Mouse (Mus musculus): ENCODE data around the gene Tcirg1. TPM values are rescaled to one million over a fixed set of nuclear protein-coding genes. Genes with fewer than 3 reads are reported as not detected.
A peak's percentile ranks its signal among the peaks of the same experiment; 100 is the strongest.

Tcirg1 gene
- polyA plus RNA-seq, 1 experiment from 2014 or later, result 34.7 TPM

DNA sequence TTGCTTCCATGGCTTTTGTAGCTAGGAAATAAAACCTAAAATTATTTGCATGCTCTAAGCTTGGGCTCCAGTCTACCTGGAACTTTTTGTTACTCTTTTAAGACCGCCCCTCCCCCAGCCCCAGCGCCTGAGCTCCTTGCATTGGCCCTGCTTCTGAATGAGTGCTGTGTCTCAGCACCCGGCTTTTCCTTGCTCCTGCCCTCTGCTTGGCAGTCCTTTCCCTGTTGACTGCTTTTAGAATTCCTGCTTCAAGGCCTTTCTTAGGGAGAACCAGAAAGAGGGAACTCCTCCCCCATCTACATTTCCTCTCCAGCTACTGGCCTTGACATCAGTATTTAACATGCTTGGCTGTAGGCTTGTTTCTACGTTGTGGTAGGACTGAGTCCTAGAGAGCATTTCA is 51.3 kb downstream of the Tcirg1 start:
- H3K36me3 ChIP-seq, result no peaks in the 10 kb centered on the region
- no peak for ATAC-seq (ENCODE audit: insufficient read depth, low FRiP score, low read depth)
- 27% methylated on average over 4 of the region's 4 CpGs for WGBS
- no peaks in the 10 kb centered on the region for H3K9me3 ChIP-seq
- H3K27me3 ChIP-seq (replicated peaks), result no peaks in the 10 kb centered on the region
- no peak overlapping the region for H3K9ac ChIP-seq
- peak overlapping the region; percentile 23; the same call in 1 of the 2 replicates for H3K4me2 ChIP-seq
- H3K27ac ChIP-seq, result no peak overlapping the region
- peaks cover 20% of the 10 kb centered on the region for H3K4me1 ChIP-seq
- H3K4me3 ChIP-seq (replicated peaks), result no peak overlapping the region

DNA sequence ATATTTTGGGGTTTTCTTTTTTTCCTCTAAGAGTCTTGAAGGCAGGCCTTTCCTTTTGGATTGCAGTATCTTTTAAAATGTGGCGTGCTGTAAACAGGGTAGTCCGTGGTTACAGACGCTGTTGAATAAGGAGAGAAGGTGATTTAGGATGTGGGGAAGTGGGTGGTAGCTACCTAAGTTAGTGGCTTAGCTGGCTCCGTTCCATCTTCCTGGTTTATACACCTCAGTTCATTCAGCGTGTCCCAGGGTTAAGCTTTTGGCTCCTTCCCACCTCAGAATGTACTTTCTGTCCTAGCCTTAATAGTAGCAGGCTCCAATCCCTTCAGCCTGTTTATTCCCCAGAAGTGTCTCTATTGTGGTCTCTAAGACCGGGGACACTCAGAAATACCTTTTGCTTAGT is 51.8 kb downstream of the Tcirg1 start:
- no peak for ATAC-seq (ENCODE audit: insufficient read depth, low FRiP score, low read depth)
- Histone ChIP-seq H3K9me3 (no peaks in the 10 kb centered on the region), H3K9ac (no peak overlapping the region), H3K4me3 (replicated peaks) (no peak overlapping the region), H3K4me1 (peaks cover 22% of the 10 kb centered on the region), H3K4me2 (0 out of 2 replicates have a peak overlapping the region, but pooled peaks have one; percentile 15), H3K27ac (0 out of 2 replicates have a peak overlapping the region, but pooled peaks have one; percentile 11), H3K27me3 (replicated peaks) (no peaks in the 10 kb centered on the region), H3K36me3 (no peaks in the 10 kb centered on the region)
- 57% methylated on average over 6 of the region's 6 CpGs for WGBS

DNA sequence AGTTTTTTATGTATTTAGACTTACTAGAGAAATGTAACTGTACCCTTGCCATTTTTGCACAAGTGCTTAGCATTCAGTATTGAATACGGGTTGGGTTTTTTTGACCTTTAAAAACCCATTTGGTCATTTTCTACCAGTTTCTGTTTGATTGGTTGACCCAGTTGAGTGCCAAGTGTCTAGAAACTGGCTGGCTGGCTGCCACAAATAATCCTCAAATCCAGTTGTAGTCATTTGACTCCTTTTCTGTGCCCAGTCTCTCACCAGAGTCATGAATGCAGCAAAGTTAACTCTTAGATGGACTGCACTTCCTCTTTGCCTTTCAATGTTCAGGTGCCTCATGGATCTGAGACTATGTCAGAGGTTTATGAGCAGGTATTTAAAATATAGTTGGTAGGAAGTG is 53.0 kb downstream of the Tcirg1 start:
- peaks cover 26% of the 10 kb centered on the region for H3K4me1 ChIP-seq
- no peak overlapping the region for H3K27ac ChIP-seq
- WGBS, result 80% methylated on average over 1 of the region's 1 CpGs
- H3K4me3 ChIP-seq (replicated peaks), result no peak overlapping the region
- ATAC-seq (ENCODE audit: insufficient read depth, low FRiP score, low read depth), result no peak
- H3K9ac ChIP-seq, result no peak overlapping the region
- H3K27me3 ChIP-seq (replicated peaks), result no peaks in the 10 kb centered on the region
- no peaks in the 10 kb centered on the region for H3K9me3 ChIP-seq
- H3K36me3 ChIP-seq, result no peaks in the 10 kb centered on the region
- H3K4me2 ChIP-seq, result 0 out of 2 replicates have a peak overlapping the region, but pooled peaks have one; percentile 1

DNA sequence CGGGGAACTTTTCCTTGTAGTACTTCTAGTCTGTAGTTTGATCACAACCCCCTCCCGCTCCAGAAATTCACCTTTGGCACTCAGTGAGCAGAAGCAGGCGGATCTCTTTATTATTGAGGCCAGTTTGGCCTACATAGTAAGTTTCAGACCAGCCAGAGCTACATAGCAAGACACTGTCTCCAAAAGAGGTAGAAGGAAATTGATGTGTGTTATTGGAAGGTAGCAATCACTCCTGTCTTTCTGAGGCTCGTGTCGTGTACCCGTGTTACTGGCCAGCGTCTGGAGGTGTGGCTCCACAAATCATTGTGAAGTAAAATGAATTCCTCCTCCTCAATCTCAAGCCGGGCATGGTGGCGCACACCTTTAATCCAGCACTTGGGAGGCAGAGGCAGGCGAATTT is 53.8 kb downstream of the Tcirg1 start:
- WGBS, result 83% methylated on average over 10 of the region's 10 CpGs
- no peaks in the 10 kb centered on the region for H3K27me3 ChIP-seq (replicated peaks)
- H3K4me2 ChIP-seq, result peak overlapping the region; percentile 89
- H3K4me1 ChIP-seq, result peaks cover 27% of the 10 kb centered on the region
- ATAC-seq (ENCODE audit: insufficient read depth, low FRiP score, low read depth), result no peak
- H3K36me3 ChIP-seq, result no peaks in the 10 kb centered on the region
- H3K4me3 ChIP-seq (replicated peaks), result peak overlapping the region; percentile 90
- no peak overlapping the region for H3K27ac ChIP-seq
- H3K9me3 ChIP-seq, result no peaks in the 10 kb centered on the region
- H3K9ac ChIP-seq, result no peak overlapping the region

DNA sequence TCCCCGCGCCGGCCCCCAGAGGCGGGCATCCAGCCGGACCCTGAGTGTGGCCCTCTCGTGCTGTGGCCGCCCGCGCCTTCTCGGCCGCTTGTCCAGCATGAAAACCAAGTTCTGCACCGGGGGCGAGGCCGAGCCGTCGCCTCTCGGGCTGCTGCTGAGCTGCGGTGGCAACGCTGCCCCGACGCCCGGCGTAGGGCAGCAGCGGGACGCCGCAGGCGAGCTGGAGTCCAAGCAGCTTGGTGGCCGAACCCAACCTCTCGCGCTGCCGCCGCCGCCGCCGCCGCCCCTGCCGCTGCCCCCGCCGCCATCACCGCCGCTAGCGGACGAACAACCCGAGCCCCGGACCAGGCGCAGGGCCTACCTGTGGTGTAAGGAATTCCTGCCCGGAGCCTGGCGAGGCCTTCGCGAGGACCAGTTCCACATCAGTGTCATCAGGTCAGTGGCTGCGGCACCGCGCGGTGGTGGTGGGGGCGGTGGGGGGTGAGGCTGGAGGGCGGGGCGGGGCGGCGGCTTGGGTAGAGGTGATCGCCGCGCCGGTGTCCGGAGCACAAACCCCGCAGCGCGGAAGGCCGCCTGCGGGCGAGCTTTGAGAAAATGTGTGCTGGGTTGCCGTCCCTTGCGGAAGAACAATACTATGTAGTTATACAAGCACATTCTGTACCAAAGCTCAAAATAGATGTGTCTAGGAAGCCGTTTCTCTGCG is 54.8 kb downstream of the Tcirg1 start:
- ATAC-seq (ENCODE audit: insufficient read depth, low FRiP score, low read depth), result peak; percentile 6; the same call in 1 of the 2 replicates
- Histone ChIP-seq H3K4me1 (peaks cover 27% of the 10 kb centered on the region), H3K36me3 (no peaks in the 10 kb centered on the region), H3K9ac (peak overlapping the region; percentile 84), H3K4me3 (replicated peaks) (peak overlapping the region; percentile 90), H3K27me3 (replicated peaks) (no peaks in the 10 kb centered on the region), H3K9me3 (no peaks in the 10 kb centered on the region), H3K27ac (peak overlapping the region; percentile 99), H3K4me2 (peak overlapping the region; percentile 89)
- WGBS, result under 1% methylated on average over 64 of the region's 74 CpGs

DNA sequence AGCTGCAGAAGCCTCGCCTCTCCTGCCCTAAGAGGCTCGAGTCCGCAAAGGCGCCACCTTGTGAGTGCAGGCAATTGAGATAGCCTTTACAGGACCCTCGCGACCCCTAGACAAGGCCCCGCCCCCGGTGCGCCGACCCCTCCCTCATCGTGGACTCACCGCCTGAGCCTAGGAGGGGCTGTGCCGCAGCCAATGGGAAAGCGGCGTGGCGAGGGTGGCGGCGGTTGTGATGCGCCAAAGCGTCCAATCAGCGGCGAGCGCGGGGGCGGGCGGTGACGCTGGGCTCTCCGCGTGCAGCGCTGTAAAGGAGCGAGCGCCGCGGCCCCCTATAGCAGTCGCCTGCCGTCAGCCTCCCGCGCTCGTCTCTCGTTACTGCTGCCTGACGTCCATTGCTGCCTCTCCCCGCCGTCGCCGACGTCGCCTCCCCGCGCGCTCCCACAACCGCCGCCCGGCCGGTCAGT is 55.4 kb downstream of the Tcirg1 start, which contains the start of gene Chka:
Chka (plus strand) TSS at position 272 of the 461 bp plus-strand sequence.
- peak within 1 kb of the TSS; percentile 84 for H3K9ac ChIP-seq
- H3K9me3 ChIP-seq, result no peaks in the 10 kb centered on the region
- peak within 1 kb of the TSS; percentile 90 for H3K4me3 ChIP-seq (replicated peaks)
- ATAC-seq (ENCODE audit: insufficient read depth, low FRiP score, low read depth), result peak; percentile 97
- peak within 1 kb of the TSS; percentile 89 for H3K4me2 ChIP-seq
- peaks cover 27% of the 10 kb centered on the region for H3K4me1 ChIP-seq
- H3K27ac ChIP-seq, result peak within 1 kb of the TSS; percentile 99
- WGBS, result 0% methylated on average over 47 of the region's 54 CpGs
- H3K36me3 ChIP-seq, result no peaks in the 10 kb centered on the region
- no peaks in the 10 kb centered on the region for H3K27me3 ChIP-seq (replicated peaks)

DNA sequence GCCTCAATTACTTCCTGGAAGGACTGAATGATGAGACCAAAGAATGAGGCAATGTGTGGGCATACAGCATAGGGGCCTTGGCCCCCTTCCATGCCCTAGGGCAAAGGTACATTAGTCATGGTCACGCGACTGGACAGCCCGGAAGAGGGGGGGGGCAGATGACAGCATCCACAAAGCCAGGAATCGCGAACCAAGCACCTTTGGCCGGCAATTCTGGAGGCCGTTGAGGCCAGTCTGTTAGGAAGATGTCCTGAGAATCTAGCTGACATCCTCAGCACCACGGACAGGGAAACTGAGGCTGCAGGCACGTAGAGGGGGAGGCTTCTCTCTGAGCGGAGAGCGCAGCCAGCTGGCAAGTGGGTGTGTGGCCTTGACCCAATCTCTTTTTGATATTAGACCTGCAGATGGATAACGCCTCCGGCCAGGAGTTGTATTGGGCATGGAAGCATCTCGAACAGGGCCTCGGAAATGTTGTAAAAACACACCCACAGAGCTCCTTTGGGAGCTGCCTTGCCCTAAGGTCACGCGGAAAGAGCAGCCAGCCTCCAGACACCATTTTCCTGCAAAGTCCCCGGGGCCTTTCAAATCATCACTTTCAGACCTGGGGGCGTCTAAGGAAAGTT is 56.0 kb downstream of the Tcirg1 start:
- ATAC-seq (ENCODE audit: insufficient read depth, low FRiP score, low read depth), result no peak
- H3K27ac ChIP-seq, result peak overlapping the region; percentile 99
- peak overlapping the region; percentile 90 for H3K4me3 ChIP-seq (replicated peaks)
- H3K36me3 ChIP-seq, result no peaks in the 10 kb centered on the region
- no peaks in the 10 kb centered on the region for H3K27me3 ChIP-seq (replicated peaks)
- H3K9me3 ChIP-seq, result no peaks in the 10 kb centered on the region
- peak overlapping the region; percentile 89 for H3K4me2 ChIP-seq
- WGBS, result 5% methylated on average over 19 of the region's 19 CpGs
- peaks cover 27% of the 10 kb centered on the region for H3K4me1 ChIP-seq
- H3K9ac ChIP-seq, result peak overlapping the region; percentile 29; the same call in 1 of the 2 replicates

DNA sequence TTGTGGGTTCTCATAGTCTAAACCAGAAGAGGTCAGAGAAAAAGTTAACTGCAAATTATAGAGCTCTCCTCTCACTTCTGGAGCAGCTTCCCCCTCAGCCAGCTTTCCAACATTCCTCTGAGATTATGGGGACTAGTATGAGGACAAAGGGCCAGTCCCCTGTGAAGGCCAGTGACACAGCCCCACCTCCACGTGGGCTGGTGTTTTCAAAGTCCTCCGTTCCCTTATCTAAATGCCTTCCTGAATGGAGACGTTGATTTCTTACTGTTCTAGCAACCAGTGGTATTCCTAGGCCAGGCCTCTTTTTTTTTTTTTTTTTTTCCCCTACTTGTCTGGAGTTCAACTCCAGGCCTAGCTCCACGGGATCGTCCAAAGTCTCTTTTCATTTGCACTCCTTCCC is 56.9 kb downstream of the Tcirg1 start:
- Histone ChIP-seq H3K4me2 (no peak overlapping the region), H3K27me3 (replicated peaks) (no peaks in the 10 kb centered on the region), H3K9ac (no peak overlapping the region), H3K4me3 (replicated peaks) (no peak overlapping the region), H3K27ac (peak overlapping the region; percentile 99), H3K9me3 (no peaks in the 10 kb centered on the region), H3K4me1 (peaks cover 19% of the 10 kb centered on the region), H3K36me3 (no peaks in the 10 kb centered on the region)
- ATAC-seq (ENCODE audit: insufficient read depth, low FRiP score, low read depth), result no peak
- WGBS, result 33% methylated on average over 5 of the region's 5 CpGs

DNA sequence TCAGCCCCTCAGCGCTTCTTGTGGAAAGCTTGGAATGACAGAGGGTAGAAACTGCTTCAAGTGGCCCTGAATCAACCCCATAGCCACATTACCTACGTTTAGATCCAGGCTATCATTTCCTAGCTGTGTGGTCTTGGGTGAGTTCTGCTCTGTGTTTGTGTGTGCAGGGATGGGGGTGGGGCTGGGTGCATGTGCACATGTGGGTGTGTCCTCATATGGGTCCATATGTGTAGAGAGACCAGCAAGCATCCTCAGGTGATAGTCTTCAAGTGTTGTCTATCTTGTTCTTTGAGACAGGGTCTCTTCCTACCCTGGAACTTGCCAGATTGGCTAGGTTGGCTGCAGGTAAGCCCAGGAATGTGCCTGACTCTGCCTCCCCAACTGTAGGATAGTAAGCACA is 57.7 kb downstream of the Tcirg1 start:
- peak overlapping the region; percentile 21; the same call in 1 of the 2 replicates for H3K27ac ChIP-seq
- no peak overlapping the region for H3K4me3 ChIP-seq (replicated peaks)
- 73% methylated on average over 2 of the region's 2 CpGs for WGBS
- H3K4me2 ChIP-seq, result no peak overlapping the region
- H3K27me3 ChIP-seq (replicated peaks), result no peaks in the 10 kb centered on the region
- H3K9ac ChIP-seq, result no peak overlapping the region
- no peaks in the 10 kb centered on the region for H3K9me3 ChIP-seq
- no peak for ATAC-seq (ENCODE audit: insufficient read depth, low FRiP score, low read depth)
- H3K36me3 ChIP-seq, result no peaks in the 10 kb centered on the region
- peaks cover 16% of the 10 kb centered on the region for H3K4me1 ChIP-seq

DNA sequence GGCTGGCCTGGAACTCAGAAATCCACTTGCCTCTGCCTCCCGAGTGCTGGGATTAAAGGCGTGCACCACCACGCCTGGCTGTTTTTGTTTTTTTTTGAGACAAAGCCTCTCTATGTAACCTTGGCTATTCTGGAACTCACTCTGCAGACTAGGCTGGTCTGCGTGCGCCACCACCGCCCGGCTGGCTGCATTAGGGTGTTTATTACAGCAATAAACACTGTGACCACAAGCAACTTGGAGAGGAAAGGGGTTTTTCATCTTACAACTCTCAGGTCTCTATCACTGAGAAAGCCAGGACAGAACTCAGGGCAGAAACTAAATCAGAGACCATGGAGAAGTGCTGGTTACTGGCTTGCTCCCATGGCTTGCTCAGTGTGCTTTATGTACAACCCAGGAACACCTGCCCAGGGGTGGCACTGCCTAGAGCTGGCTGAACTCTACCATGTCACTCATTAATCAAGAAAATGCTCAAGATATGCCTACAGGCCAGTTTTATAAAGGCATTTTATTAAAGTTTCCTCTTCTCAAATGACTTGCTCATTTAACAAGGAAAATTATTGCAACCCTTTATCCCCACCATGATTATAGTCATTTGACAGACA is 58.6 kb downstream of the Tcirg1 start:
- Histone ChIP-seq H3K36me3 (no peaks in the 10 kb centered on the region), H3K9me3 (no peaks in the 10 kb centered on the region), H3K4me1 (peaks cover 16% of the 10 kb centered on the region), H3K27ac (no peak overlapping the region), H3K27me3 (replicated peaks) (no peaks in the 10 kb centered on the region), H3K9ac (no peak overlapping the region), H3K4me3 (replicated peaks) (no peak overlapping the region), H3K4me2 (no peak overlapping the region)
- no peak for ATAC-seq (ENCODE audit: insufficient read depth, low FRiP score, low read depth)
- 74% methylated on average over 7 of the region's 7 CpGs for WGBS

DNA sequence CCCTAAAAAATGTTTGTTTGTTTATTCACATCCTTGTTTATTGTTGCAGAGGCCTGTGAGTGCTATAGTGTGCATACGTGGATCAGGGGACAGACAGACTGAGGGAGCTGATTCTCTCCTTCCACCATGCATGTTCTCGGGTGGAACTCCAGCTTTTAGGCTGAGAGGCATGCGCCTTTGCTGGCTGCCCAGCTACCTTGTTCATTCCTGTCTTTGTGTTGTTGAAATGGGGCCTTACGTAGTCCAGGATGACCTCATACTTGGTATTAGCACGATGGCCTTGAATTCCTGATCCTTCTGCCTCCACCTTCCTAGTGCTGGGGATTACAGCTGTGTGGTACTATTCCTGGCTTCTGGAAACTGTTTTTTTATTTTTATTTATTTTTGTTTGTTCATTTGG is 59.2 kb downstream of the Tcirg1 start:
- no peaks in the 10 kb centered on the region for H3K27me3 ChIP-seq (replicated peaks)
- peaks cover 16% of the 10 kb centered on the region for H3K4me1 ChIP-seq
- H3K9ac ChIP-seq, result no peak overlapping the region
- no peak for ATAC-seq (ENCODE audit: insufficient read depth, low FRiP score, low read depth)
- no peaks in the 10 kb centered on the region for H3K36me3 ChIP-seq
- no peak overlapping the region for H3K4me3 ChIP-seq (replicated peaks)
- H3K4me2 ChIP-seq, result no peak overlapping the region
- H3K27ac ChIP-seq, result no peak overlapping the region
- no peaks in the 10 kb centered on the region for H3K9me3 ChIP-seq
- 79% methylated on average over 5 of the region's 5 CpGs for WGBS

Data from stomach, embryonic 15.5 days (tissue).